Mouse (Mus musculus) heart, adult 2 months (tissue): ENCODE results near the gene Iqcf5.

ENCODE experiments used
- EP300 ChIP-seq: fragments of 200-500 bp; IDR thresholded peaks from 2 replicates; pipeline ENCODE4 v1.6.1; 2011; ENCODE audit warnings: low read depth, low read length, control low read depth; ENCODE audit not compliant: insufficient read depth
- POLR2A ChIP-seq: fragments of 200-500 bp; IDR thresholded peaks from 2 replicates; pipeline ENCODE4 v1.6.1; 2011; ENCODE audit warnings: mild to moderate bottlenecking, low read depth, low read length, control low read depth; ENCODE audit not compliant: insufficient read depth

DNA sequence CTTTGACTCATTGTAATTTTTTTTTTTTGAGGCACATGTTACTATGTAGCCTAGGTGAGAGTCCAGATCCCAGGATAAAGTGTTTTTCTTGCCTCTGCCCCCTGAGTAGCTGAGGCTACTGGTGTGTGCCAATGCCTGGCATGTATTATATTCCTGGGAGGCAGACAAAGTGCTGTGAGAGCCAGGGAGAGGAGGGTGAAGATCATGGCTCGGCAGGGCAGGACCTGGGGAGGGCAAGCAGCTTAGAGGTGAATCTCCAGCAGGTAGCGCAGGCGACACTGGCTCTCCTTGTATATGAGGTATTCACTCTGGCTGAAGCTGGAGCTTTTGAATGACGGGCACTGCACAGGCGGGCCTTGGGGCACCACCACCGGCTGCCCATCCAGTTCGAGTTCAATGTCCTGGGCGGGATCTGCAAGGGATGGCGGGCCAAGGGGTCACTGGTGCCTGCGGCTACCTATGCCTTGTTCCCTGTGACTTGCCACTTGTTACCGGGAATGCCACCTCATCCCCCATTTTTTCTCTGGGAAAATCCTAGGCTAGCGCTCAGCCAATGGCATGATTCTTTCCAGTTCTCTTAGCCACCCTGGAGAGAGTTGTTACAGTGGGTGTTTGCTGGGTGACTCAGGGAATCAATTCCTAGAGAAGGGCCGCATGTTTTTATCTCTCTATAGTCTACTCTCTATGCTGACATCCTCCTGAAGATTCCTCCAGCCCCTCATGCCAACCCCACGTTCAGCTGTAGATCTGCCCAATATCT lies 43.2 kb upstream of the Iqcf5 start:
- TF ChIP-seq EP300 (no peak), POLR2A (no peak)
